Mouse (Mus musculus): ENCODE data around the gene Atg14. TPM values are rescaled to one million over a fixed set of nuclear protein-coding genes. Genes with fewer than 3 reads are reported as not detected.

Atg14 gene
- polyA plus RNA-seq (2014; fragmentation: Illumina TruSeq; extraction: RNeasy Lipid Tissue Mini Kit (QIAGEN cat#74804); ENCODE audit: low read depth, low replicate concordance) = 10.1 TPM

GRCm38 (mm10) chr14:47570549-47570948 lies at the start of gene Atg14:
Atg14 (minus strand) TSS chr14:47570649.

Other genes with a start within 250 kb of the Atg14 start
- gene Lgals3, start 202.9 kb downstream of the Atg14 start, polyA plus RNA-seq (2014; fragmentation: Illumina TruSeq; extraction: RNeasy Lipid Tissue Mini Kit (QIAGEN cat#74804); ENCODE audit: low read depth, low replicate concordance) = 30.9 TPM
- gene Dlgap5, start 152.2 kb downstream of the Atg14 start, polyA plus RNA-seq (2014; fragmentation: Illumina TruSeq; extraction: RNeasy Lipid Tissue Mini Kit (QIAGEN cat#74804); ENCODE audit: low read depth, low replicate concordance) = 1.0 TPM
- 5.3 TPM for gene Fbxo34, start 120.2 kb downstream of the Atg14 start, polyA plus RNA-seq (2014; fragmentation: Illumina TruSeq; extraction: RNeasy Lipid Tissue Mini Kit (QIAGEN cat#74804); ENCODE audit: low read depth, low replicate concordance)
- gene Ktn1, start 77.8 kb upstream of the Atg14 start, polyA plus RNA-seq (2014; fragmentation: Illumina TruSeq; extraction: RNeasy Lipid Tissue Mini Kit (QIAGEN cat#74804); ENCODE audit: low read depth, low replicate concordance) = 63.3 TPM

Data from kidney, adult 10 weeks (tissue).